Mouse (Mus musculus): ENCODE data around the gene Cenpj. TPM values are rescaled to one million over a fixed set of nuclear protein-coding genes. Genes with fewer than 3 reads are reported as not detected.

The Cenpj gene
- total RNA-seq, 2 experiments from 2014 or later, result 5.0 to 9.4 TPM

- no peak for ATAC-seq (replicated peaks; ENCODE audit: low FRiP score, poor library complexity, severe bottlenecking)
Observed at GRCm38 (mm10) chr14:56552924-56553323, 22.3 kb downstream of the Cenpj start.

GRCm38 (mm10) chr14:56550960-56551359, 24.3 kb downstream of the Cenpj start:
- no peak for ATAC-seq (replicated peaks; ENCODE audit: low FRiP score, poor library complexity, severe bottlenecking)

GRCm38 (mm10) chr14:56545491-56545890, 29.7 kb downstream of the Cenpj start:
- no peak for ATAC-seq (replicated peaks; ENCODE audit: low FRiP score, poor library complexity, severe bottlenecking)

- no peak for ATAC-seq (replicated peaks; ENCODE audit: low FRiP score, poor library complexity, severe bottlenecking)
Observed at GRCm38 (mm10) chr14:56544946-56545345, 30.3 kb downstream of the Cenpj start.

- ATAC-seq (replicated peaks; ENCODE audit: low FRiP score, poor library complexity, severe bottlenecking), result no peak
Observed at GRCm38 (mm10) chr14:56530788-56531187, 44.4 kb downstream of the Cenpj start.

DNA sequence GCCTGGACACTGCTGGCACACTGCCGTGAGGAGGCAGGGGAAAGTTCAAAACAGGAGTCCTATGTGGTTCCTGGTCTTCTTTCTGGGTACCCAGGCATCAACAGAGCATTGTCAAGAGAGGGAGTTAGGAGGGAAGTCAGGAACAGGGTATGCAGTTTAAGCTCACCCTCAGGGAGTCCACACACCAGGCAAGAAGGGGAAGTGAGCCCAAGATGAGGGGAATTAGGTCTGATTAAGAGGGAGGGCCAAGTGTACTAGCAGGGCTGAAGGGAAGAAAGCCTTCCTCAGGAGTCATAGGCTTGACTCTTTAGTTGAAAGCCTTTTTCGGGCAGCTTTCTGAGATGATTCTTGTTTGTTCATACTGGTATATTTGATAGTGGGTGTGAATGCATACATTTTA, 60.5 kb downstream of the Cenpj start:
- ATAC-seq (replicated peaks; ENCODE audit: low FRiP score, poor library complexity, severe bottlenecking), result no peak

- ATAC-seq (replicated peaks; ENCODE audit: low FRiP score, poor library complexity, severe bottlenecking), result peak; percentile 57; the same call in 1 of the 2 replicates
Observed at GRCm38 (mm10) chr14:56512084-56512483, 63.1 kb downstream of the Cenpj start.

- no peak for ATAC-seq (replicated peaks; ENCODE audit: low FRiP score, poor library complexity, severe bottlenecking)
Observed at GRCm38 (mm10) chr14:56506743-56507142, 68.5 kb downstream of the Cenpj start.

- no peak for ATAC-seq (replicated peaks; ENCODE audit: low FRiP score, poor library complexity, severe bottlenecking)
Observed at GRCm38 (mm10) chr14:56502407-56502806, 72.8 kb downstream of the Cenpj start.

DNA sequence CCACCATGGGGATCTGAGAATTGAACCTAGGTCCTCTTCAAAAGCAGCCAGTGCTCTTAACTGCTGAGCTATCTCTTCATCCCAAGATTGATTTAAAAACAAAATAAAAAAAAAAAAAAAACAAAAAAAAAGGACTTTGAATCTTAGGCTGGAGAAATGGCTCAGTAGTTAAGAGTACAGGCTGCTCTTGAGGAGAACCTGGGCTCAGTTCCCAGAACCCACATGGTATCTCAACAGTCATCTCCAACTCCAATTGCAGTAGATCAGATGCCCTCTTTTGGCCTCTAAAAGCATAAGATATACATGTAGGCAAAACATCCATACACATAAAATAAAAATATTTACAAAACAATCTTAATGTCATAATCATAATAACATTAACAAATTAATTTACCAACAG, 85.4 kb downstream of the Cenpj start:
- no peak for ATAC-seq (replicated peaks; ENCODE audit: low FRiP score, poor library complexity, severe bottlenecking)

Other genes starting within 250 kb of the Cenpj start
- not detected in 2 replicates for gene Atp12a, start 210.4 kb downstream of the Cenpj start, total RNA-seq (2015; ENCODE audit: low replicate concordance)
- gene Atp12a, start 210.4 kb downstream of the Cenpj start, total RNA-seq (2017; ENCODE audit: low replicate concordance), result not detected in 2 replicates
- gene Rnf17, start 172.8 kb downstream of the Cenpj start, total RNA-seq (2015; ENCODE audit: low replicate concordance), result not detected in 2 replicates
- gene Rnf17, start 172.8 kb downstream of the Cenpj start, total RNA-seq (2017; ENCODE audit: low replicate concordance), result 5.4 TPM in 1 of 2 replicates, not detected in the other
- 12.7 and 16.3 TPM in 2 replicates for gene Parp4, start 194 bp upstream of the Cenpj start, total RNA-seq (2015; ENCODE audit: low replicate concordance)
- 2.6 and 4.2 TPM in 2 replicates for gene Parp4, start 194 bp upstream of the Cenpj start, total RNA-seq (2017; ENCODE audit: low replicate concordance)
- gene Mphosph8, start 92.8 kb upstream of the Cenpj start, total RNA-seq (2015; ENCODE audit: low replicate concordance), result 12.1 and 20.4 TPM in 2 replicates
- 6.3 and 10.3 TPM in 2 replicates for gene Mphosph8, start 92.8 kb upstream of the Cenpj start, total RNA-seq (2017; ENCODE audit: low replicate concordance)
- gene Pspc1, start 202.9 kb upstream of the Cenpj start, total RNA-seq (2015; ENCODE audit: low replicate concordance), result 8.3 and 29.7 TPM in 2 replicates
- 99.5 and 123 TPM in 2 replicates for gene Pspc1, start 202.9 kb upstream of the Cenpj start, total RNA-seq (2017; ENCODE audit: low replicate concordance)
- 26.3 and 28.2 TPM in 2 replicates for gene Zmym5, start 236.3 kb upstream of the Cenpj start, total RNA-seq (2015; ENCODE audit: low replicate concordance)
- gene Zmym5, start 236.3 kb upstream of the Cenpj start, total RNA-seq (2017; ENCODE audit: low replicate concordance), result 19.9 and 24.5 TPM in 2 replicates